Mouse (Mus musculus): Measurements from ENCODE around the gene Epha4. TPM values are rescaled to one million over a fixed set of nuclear protein-coding genes. Genes with fewer than 3 reads are reported as not detected.

Gene Epha4
- total and polyA plus RNA-seq, 3 experiments: 3.9 to 26.0 (median 13.0) TPM

- no peak for TF ChIP-seq USF2 (conservative IDR thresholded peaks at IDR 0.05; ENCODE audit: low read depth, low read length)
- TF ChIP-seq USF1 (IDR thresholded peaks at IDR 0.05; ENCODE audit: low read depth, low read length): no peak
- no peak for TF ChIP-seq HCFC1 (IDR thresholded peaks at IDR 0.05; ENCODE audit: low read depth, low read length)
- TF ChIP-seq SMC3 (IDR thresholded peaks at IDR 0.05; ENCODE audit: low read depth, low read length): no peak
- TF ChIP-seq ZNF384 (IDR thresholded peaks at IDR 0.05; ENCODE audit: low read depth, low read length): no peak
- TF ChIP-seq ETS1 (conservative IDR thresholded peaks at IDR 0.05; ENCODE audit: low read depth, low read length): no peak
- no peak for TF ChIP-seq ZKSCAN1 (IDR thresholded peaks at IDR 0.05; ENCODE audit: borderline replicate concordance, low read depth, low read length)
- in situ Hi-C loops (cut with MboI; ENCODE audit: low pct_ligation_motif_present, low pct_unique_long_range_greater_than_20kb, low sequenced_read_pairs) (no loop called here), dilution Hi-C loops (cut with MboI; ENCODE audit: extremely low pct_ligation_motif_present, extremely low pct_unique_long_range_greater_than_20kb, low sequenced_read_pairs) (no loop called here)
- Histone ChIP-seq H3K27ac (ENCODE audit: insufficient read depth, low read depth) (no peak overlapping the region), H3K9me3 (replicated peaks; ENCODE audit: low read length) (no peaks in the 10 kb centered on the region), H3K36me3 (replicated peaks in 1 of 2; ENCODE audit: control insufficient read depth in 1 of 2, insufficient read depth in 1 of 2, low read length in 1 of 2) (peaks cover 32 to 43% of the 10 kb centered on the region in 2 experiments), H3K27me3 (replicated peaks) (no peaks in the 10 kb centered on the region), H3K4me2 (ENCODE audit: insufficient read depth, low read depth, poor library complexity, severe bottlenecking) (no peak overlapping the region), H3K79me2 (replicated peaks; ENCODE audit: control insufficient read depth, extremely low read depth, insufficient read depth, poor library complexity, severe bottlenecking) (no peaks in the 10 kb centered on the region), H3K4me3 (replicated peaks in 1 of 3; ENCODE audit: low read depth in 2 of 3, low read length in 2 of 3, poor library complexity in 1 of 3) (no peak overlapping the region), H3K4me1 (ENCODE audit: control insufficient read depth in 1 of 2, insufficient read depth in 2 of 2) (no peaks in the 10 kb centered on the region), H3K9ac (ENCODE audit: insufficient read depth, low read depth) (no peak overlapping the region)
- no peak for DNase-seq (ENCODE audit: extremely low read depth)
Measured at GRCm38 (mm10) chr1:77383466-77383865, 131.4 kb downstream of the Epha4 start.

GRCm38 (mm10) chr1:77377550-77377980 is 137.3 kb downstream of the Epha4 start:
- H3K4me3 ChIP-seq (replicated peaks in 1 of 3; ENCODE audit: low read depth in 2 of 3, low read length in 2 of 3, poor library complexity in 1 of 3): no peak overlapping the region
- no peak for TF ChIP-seq ZMIZ1 (IDR thresholded peaks at IDR 0.05; ENCODE audit: low read depth, low read length)
- TF ChIP-seq NELFE (IDR thresholded peaks at IDR 0.05; ENCODE audit: low read depth, low read length): no peak
- no peak for TF ChIP-seq BHLHE40 (IDR thresholded peaks at IDR 0.05; ENCODE audit: low read depth, low read length)
- no peak for TF ChIP-seq NRF1 (IDR thresholded peaks at IDR 0.05; ENCODE audit: low read depth, low read length)
- TF ChIP-seq KAT2A (IDR thresholded peaks at IDR 0.05; ENCODE audit: insufficient replicate concordance, low read length): no peak
- no peak for TF ChIP-seq MYC (IDR thresholded peaks at IDR 0.05; ENCODE audit: low read depth, low read length)
- no peak for TF ChIP-seq USF2 (conservative IDR thresholded peaks at IDR 0.05; ENCODE audit: low read depth, low read length)
- no peak for TF ChIP-seq MEF2A (IDR thresholded peaks at IDR 0.05; ENCODE audit: borderline replicate concordance, low read depth, low read length)
- no peak for TF ChIP-seq MAZ (IDR thresholded peaks at IDR 0.05; ENCODE audit: low read depth, low read length)
- TF ChIP-seq ELF1 (IDR thresholded peaks at IDR 0.05; ENCODE audit: low read depth, low read length): no peak
- TF ChIP-seq POLR2AphosphoS2 (IDR thresholded peaks at IDR 0.05; ENCODE audit: low read depth, low read length): no peak
- no peak for TF ChIP-seq ZC3H11A (IDR thresholded peaks at IDR 0.05; ENCODE audit: low read depth, low read length)
- TF ChIP-seq E2F4 (IDR thresholded peaks at IDR 0.05; ENCODE audit: insufficient replicate concordance, low read depth, low read length): no peak
- TF ChIP-seq EP300 (IDR thresholded peaks at IDR 0.05; ENCODE audit: low read length): no peak
- TF ChIP-seq POLR2A (IDR thresholded peaks at IDR 0.05; ENCODE audit: low read depth, low read length): no peak
- in situ Hi-C loops (cut with MboI; ENCODE audit: low pct_ligation_motif_present, low pct_unique_long_range_greater_than_20kb, low sequenced_read_pairs): no loop called here
- dilution Hi-C loops (cut with MboI; ENCODE audit: extremely low pct_ligation_motif_present, extremely low pct_unique_long_range_greater_than_20kb, low sequenced_read_pairs): no loop called here
- no peaks in the 10 kb centered on the region for H3K27me3 ChIP-seq (replicated peaks)
- no peaks in the 10 kb centered on the region for H3K79me2 ChIP-seq (replicated peaks; ENCODE audit: control insufficient read depth, extremely low read depth, insufficient read depth, poor library complexity, severe bottlenecking)
- H3K9ac ChIP-seq (ENCODE audit: insufficient read depth, low read depth): no peak overlapping the region
- peaks cover 0 to 3% of the 10 kb centered on the region in 2 experiments; a peak in 2 of 4 replicates for H3K4me1 ChIP-seq (ENCODE audit: control insufficient read depth in 1 of 2, insufficient read depth in 2 of 2)
- H3K36me3 ChIP-seq (replicated peaks in 1 of 2; ENCODE audit: control insufficient read depth in 1 of 2, insufficient read depth in 1 of 2, low read length in 1 of 2): peaks cover 23 to 48% of the 10 kb centered on the region in 2 experiments
- no peaks in the 10 kb centered on the region for H3K9me3 ChIP-seq (replicated peaks; ENCODE audit: low read length)
- no peak overlapping the region for H3K27ac ChIP-seq (ENCODE audit: insufficient read depth, low read depth)
- DNase-seq (ENCODE audit: extremely low read depth): no peak
- no peak overlapping the region for H3K4me2 ChIP-seq (ENCODE audit: insufficient read depth, low read depth, poor library complexity, severe bottlenecking)
